In the genomic region with DNA sequence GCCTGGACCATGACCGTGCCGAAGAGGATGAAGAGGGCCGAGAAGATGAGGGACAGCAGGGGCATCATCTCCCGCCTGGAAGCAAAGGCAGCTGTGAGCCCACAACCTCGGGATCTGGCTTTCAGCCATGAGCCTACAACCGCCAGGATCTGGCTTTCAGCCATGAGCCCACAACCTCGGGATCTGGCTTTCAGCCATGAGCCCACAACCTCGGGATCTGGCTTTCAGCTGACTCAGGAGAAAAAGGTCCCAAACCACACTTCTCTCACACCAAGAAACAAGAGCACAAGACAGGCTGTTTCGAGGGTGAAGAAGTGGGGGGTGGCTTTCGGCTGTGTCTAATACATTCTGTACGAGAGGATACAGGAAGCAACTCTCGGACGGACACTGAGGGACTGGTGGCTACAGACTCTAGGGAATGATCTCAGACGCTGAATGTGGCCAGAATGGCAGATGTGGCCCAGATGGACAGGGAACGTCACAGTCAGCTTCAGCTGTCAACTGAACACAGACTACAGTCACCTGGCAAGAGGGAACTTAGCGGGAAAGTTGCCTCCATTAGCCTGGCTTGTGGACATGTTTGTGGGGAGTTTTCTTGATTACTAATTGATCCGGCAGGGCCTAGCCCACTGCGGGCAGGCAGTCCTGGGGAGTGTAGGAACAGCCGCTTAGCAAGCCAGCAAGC, we compare ENCODE assay signal across 8 mouse cellular contexts. TPM values are rescaled to one million over a fixed set of nuclear protein-coding genes. Genes with fewer than 3 reads are reported as not detected.
DNase-seq lines count a peak whose midpoint lies in the region; ATAC-seq and TF ChIP-seq lines count a peak whose summit lies in the region.

No protein-coding gene starts in this region.

- no peaks in the 10 kb centered on the region for H3K79me2 ChIP-seq in C2C12 (ENCODE audit: control insufficient read depth, insufficient read depth)

- TF ChIP-seq CTCF in C2C12 (IDR thresholded peaks at IDR 0.05; ENCODE audit: control insufficient read depth, insufficient read depth, insufficient read length): no peak

- H3ac ChIP-seq in C2C12 (ENCODE audit: control insufficient read depth, insufficient read length, low read depth): no peak overlapping the region

- H3K27me3 ChIP-seq in C2C12 (ENCODE audit: control insufficient read depth, insufficient read depth, insufficient read length): no peaks in the 10 kb centered on the region
- no peaks in the 10 kb centered on the region for H3K27me3 ChIP-seq in embryonic facial prominence, embryonic 13.5 days
- no peaks in the 10 kb centered on the region for H3K27me3 ChIP-seq in intestine, embryonic 15.5 days (replicated peaks)
- H3K27me3 ChIP-seq in lung, embryonic 16.5 days (ENCODE audit: control insufficient read depth, insufficient read depth, low read depth, low read length): no peaks in the 10 kb centered on the region

- H3K27ac ChIP-seq in embryonic facial prominence, embryonic 13.5 days: peak overlapping the region; percentile 96
- peak overlapping the region; percentile 88 for H3K27ac ChIP-seq in intestine, embryonic 15.5 days
- H3K27ac ChIP-seq in lung, embryonic 16.5 days (ENCODE audit: low read length): peak overlapping the region; percentile 92

- H3K36me3 ChIP-seq in C2C12 (ENCODE audit: control insufficient read depth, insufficient read depth): peaks cover 48% of the 10 kb centered on the region
- peaks cover 91% of the 10 kb centered on the region for H3K36me3 ChIP-seq in embryonic facial prominence, embryonic 13.5 days
- H3K36me3 ChIP-seq in intestine, embryonic 15.5 days: peaks cover 21% of the 10 kb centered on the region
- H3K36me3 ChIP-seq in lung, embryonic 16.5 days (ENCODE audit: control insufficient read depth, insufficient read depth, low read length): peaks cover 24% of the 10 kb centered on the region

- ATAC-seq in frontal cortex, adult (ENCODE audit: low TSS enrichment): peak; percentile 41; the same call in 1 of the 2 replicates
- ATAC-seq in embryonic facial prominence, embryonic 13.5 days (ENCODE audit: insufficient number of reproducible peaks, insufficient read depth, low FRiP score, low TSS enrichment, low read depth): peak; percentile 49
- peak; percentile 73 for ATAC-seq in intestine, embryonic 15.5 days
- peak; percentile 84 for ATAC-seq in lung, embryonic 16.5 days (ENCODE audit: low read depth)

- H3K9me3 ChIP-seq in embryonic facial prominence, embryonic 13.5 days: no peaks in the 10 kb centered on the region
- H3K9me3 ChIP-seq in intestine, embryonic 15.5 days: no peaks in the 10 kb centered on the region
- no peaks in the 10 kb centered on the region for H3K9me3 ChIP-seq in lung, embryonic 16.5 days (ENCODE audit: control insufficient read depth, low read length)

- H3K9ac ChIP-seq in embryonic facial prominence, embryonic 13.5 days: 0 out of 2 replicates have a peak overlapping the region, but pooled peaks have one; percentile 33
- H3K9ac ChIP-seq in intestine, embryonic 15.5 days: 0 out of 2 replicates have a peak overlapping the region, but pooled peaks have one; percentile 8
- H3K9ac ChIP-seq in lung, embryonic 16.5 days (ENCODE audit: low read length): 0 out of 2 replicates have a peak overlapping the region, but pooled peaks have one; percentile 27

- DNase-seq in frontal cortex, postnatal 25 days (ENCODE audit: low spot score in 2 of 2): no peak
- DNase-seq in embryo, embryonic 11 days: no peak
- DNase-seq in spleen, postnatal 4 days (ENCODE audit: low spot score in 2 of 2): no peak

- WGBS in embryonic facial prominence, embryonic 13.5 days: 41% methylated on average over 19 of the region's 19 CpGs
- WGBS in intestine, embryonic 15.5 days: 38% methylated on average over 19 of the region's 19 CpGs
- WGBS in lung, embryonic 16.5 days: 36% methylated on average over 19 of the region's 19 CpGs

- peaks cover 27% of the 10 kb centered on the region for H3K4me1 ChIP-seq in embryonic facial prominence, embryonic 13.5 days
- H3K4me1 ChIP-seq in intestine, embryonic 15.5 days (replicated peaks): peaks cover 25% of the 10 kb centered on the region
- H3K4me1 ChIP-seq in lung, embryonic 16.5 days (replicated peaks; ENCODE audit: control insufficient read depth, insufficient read depth, low read length): peaks cover 23% of the 10 kb centered on the region

- H3K4me3 ChIP-seq in C2C12 (ENCODE audit: insufficient read depth, poor library complexity, severe bottlenecking): no peak overlapping the region
- no peak overlapping the region for H3K4me3 ChIP-seq in embryonic facial prominence, embryonic 13.5 days
- no peak overlapping the region for H3K4me3 ChIP-seq in intestine, embryonic 15.5 days (replicated peaks)
- no peak overlapping the region for H3K4me3 ChIP-seq in lung, embryonic 16.5 days (ENCODE audit: low read length)

- peak overlapping the region; percentile 38 for H3K4me2 ChIP-seq in embryonic facial prominence, embryonic 13.5 days
- H3K4me2 ChIP-seq in intestine, embryonic 15.5 days (replicated peaks): peak overlapping the region; percentile 26
- H3K4me2 ChIP-seq in lung, embryonic 16.5 days (ENCODE audit: low read depth, low read length): peak overlapping the region; percentile 19

- no peaks in the 10 kb centered on the region for H3K79me3 ChIP-seq in C2C12 (ENCODE audit: low read depth)

TF ChIP-seq in C2C12, 6 proteins besides CTCF, POLR2A, EP300 and RAD21:
- TF ChIP-seq CEBPB (IDR thresholded peaks at IDR 0.05; ENCODE audit: low read depth) (no peak), MYOD1 (IDR thresholded peaks at IDR 0.05; ENCODE audit: control insufficient read depth, insufficient read length, low read depth) (peak; percentile 3), FOSL1 (IDR thresholded peaks at IDR 0.05; ENCODE audit: insufficient read depth, low read length, poor library complexity, severe bottlenecking) (no peak), USF1 (IDR thresholded peaks at IDR 0.05; ENCODE audit: low read depth) (no peak), MYOG (IDR thresholded peaks at IDR 0.05; ENCODE audit: control insufficient read depth, extremely low read depth, insufficient read length) (no peak), MAX (IDR thresholded peaks at IDR 0.05) (no peak)

RNA-seq across cellular contexts. Expression of a gene that starts 20.3 kb away (rescaled TPM):
- polyA plus RNA-seq in C2C12 (2012; fragmentation: generic; extraction: Trizol): not detected
- polyA plus RNA-seq in embryonic facial prominence, embryonic 13.5 days (2015; fragmentation: Nextera tagmentation; extraction: Ambion mirVana): 0.30 TPM in 1 of 2 replicates, not detected in the other
- polyA plus RNA-seq in intestine, embryonic 15.5 days (2015; fragmentation: Nextera tagmentation; extraction: Ambion mirVana): 36.7 and 41.9 TPM in 2 replicates
- 0.21 and 1.4 TPM in 2 replicates for polyA plus RNA-seq in lung, embryonic 16.5 days (2015; fragmentation: Nextera tagmentation; extraction: Ambion mirVana)

RNA-seq across cellular contexts. Expression of a gene that starts 23.9 kb away (rescaled TPM):
- polyA plus RNA-seq in C2C12 (2012; fragmentation: generic; extraction: Trizol): 5.2 TPM
- 3.8 and 4.2 TPM in 2 replicates for polyA plus RNA-seq in embryonic facial prominence, embryonic 13.5 days (2015; fragmentation: Nextera tagmentation; extraction: Ambion mirVana)
- polyA plus RNA-seq in intestine, embryonic 15.5 days (2015; fragmentation: Nextera tagmentation; extraction: Ambion mirVana): 4.2 and 4.4 TPM in 2 replicates
- 4.3 and 4.7 TPM in 2 replicates for polyA plus RNA-seq in lung, embryonic 16.5 days (2015; fragmentation: Nextera tagmentation; extraction: Ambion mirVana)

RNA-seq across cellular contexts. Expression of a gene that starts 26.6 kb away (rescaled TPM):
- 17.0 TPM for polyA plus RNA-seq in C2C12 (2012; fragmentation: generic; extraction: Trizol)
- 14.2 and 15.1 TPM in 2 replicates for polyA plus RNA-seq in embryonic facial prominence, embryonic 13.5 days (2015; fragmentation: Nextera tagmentation; extraction: Ambion mirVana)
- polyA plus RNA-seq in intestine, embryonic 15.5 days (2015; fragmentation: Nextera tagmentation; extraction: Ambion mirVana): 21.8 and 22.2 TPM in 2 replicates
- 23.9 and 24.6 TPM in 2 replicates for polyA plus RNA-seq in lung, embryonic 16.5 days (2015; fragmentation: Nextera tagmentation; extraction: Ambion mirVana)

RNA-seq across cellular contexts. Expression of a gene that starts 43.6 kb away (rescaled TPM):
- 12.8 TPM for polyA plus RNA-seq in C2C12 (2012; fragmentation: generic; extraction: Trizol)
- polyA plus RNA-seq in embryonic facial prominence, embryonic 13.5 days (2015; fragmentation: Nextera tagmentation; extraction: Ambion mirVana): 22.9 and 25.2 TPM in 2 replicates
- 23.3 and 24.4 TPM in 2 replicates for polyA plus RNA-seq in intestine, embryonic 15.5 days (2015; fragmentation: Nextera tagmentation; extraction: Ambion mirVana)
- 18.1 and 18.3 TPM in 2 replicates for polyA plus RNA-seq in lung, embryonic 16.5 days (2015; fragmentation: Nextera tagmentation; extraction: Ambion mirVana)

RNA-seq across cellular contexts. Expression of a gene that starts 59.1 kb away (rescaled TPM):
- not detected for polyA plus RNA-seq in C2C12 (2012; fragmentation: generic; extraction: Trizol)
- polyA plus RNA-seq in embryonic facial prominence, embryonic 13.5 days (2015; fragmentation: Nextera tagmentation; extraction: Ambion mirVana): 0.25 TPM in 1 of 2 replicates, not detected in the other
- 131 and 571 TPM in 2 replicates for polyA plus RNA-seq in intestine, embryonic 15.5 days (2015; fragmentation: Nextera tagmentation; extraction: Ambion mirVana)
- polyA plus RNA-seq in lung, embryonic 16.5 days (2015; fragmentation: Nextera tagmentation; extraction: Ambion mirVana): not detected in 2 replicates

Comparison
In these comparisons a context has a peak if more than half of its experiments do, and no peak if none do; other contexts are left out.
1. RNA of a gene that starts 20.3 kb away (polyA plus RNA-seq): 36.7 to 41.9 TPM in intestine, embryonic 15.5 days; 0.21 to 1.4 TPM in lung, embryonic 16.5 days, not detected in C2C12 (single experiment) and 0.30 TPM in embryonic facial prominence, embryonic 13.5 days; every median in the first group is over 10 times any median in the second.
2. Peak in every context shown above with its lines, with median percentiles within 50 percentile points of each other: ATAC-seq, H3K27ac ChIP-seq, H3K4me2 ChIP-seq and H3K9ac ChIP-seq.